Mouse (Mus musculus): Measurements from ENCODE around the gene Alkbh5. TPM values are rescaled to one million over a fixed set of nuclear protein-coding genes. Genes with fewer than 3 reads are reported as not detected.

Alkbh5 gene
- 10 to 100 TPM in 1 of 2 experiments, 1 to 10 TPM in 1; 3.2 to 18.2 TPM for polyA plus RNA-seq (2012; fragmentation: generic; extraction: Trizol)

DNA sequence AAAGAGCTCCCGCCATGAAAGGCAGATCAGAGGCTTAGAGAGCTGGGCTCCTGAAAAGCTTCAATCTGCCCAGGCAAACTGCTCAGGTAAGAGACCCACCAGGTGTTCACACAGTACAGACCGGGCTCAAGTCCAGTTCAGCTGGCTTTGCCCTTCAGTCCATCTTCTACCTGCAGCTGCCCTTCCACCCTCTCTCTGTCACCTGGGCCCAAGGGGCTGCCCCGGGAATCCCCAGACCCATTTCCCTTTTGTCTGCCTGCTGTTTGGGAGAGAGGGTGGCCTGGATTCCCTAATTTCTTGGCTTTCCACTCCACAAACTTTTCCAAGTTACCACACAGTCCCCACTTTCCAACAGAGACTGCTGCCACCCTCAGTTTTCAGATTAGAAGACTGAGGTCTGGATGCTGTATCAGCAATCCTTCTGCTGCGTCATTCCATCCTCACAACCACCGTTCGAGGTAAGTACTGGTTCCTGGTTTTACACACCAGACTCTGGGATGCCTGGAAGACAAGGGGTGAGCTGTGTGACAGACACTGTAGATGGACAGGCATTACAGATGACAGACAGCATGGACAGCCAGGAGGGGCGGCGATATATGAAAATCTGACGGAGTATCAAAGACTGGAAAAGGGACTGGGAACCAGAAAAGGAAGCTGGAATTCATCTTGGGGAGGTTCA is at the start of gene Alkbh5:
Alkbh5 (plus strand) TSS at position 202 of the 679 bp plus-strand sequence.

Other genes starting within 250 kb of the Alkbh5 start
- 10 to 100 TPM; 10.0 to 33.7 TPM for gene Tom1l2, start 183.5 kb upstream of the Alkbh5 start, polyA plus RNA-seq (2012; fragmentation: generic; extraction: Trizol)
- under 1 TPM; 0.01 to 0.30 TPM for gene Drc3, start 183.1 kb upstream of the Alkbh5 start, polyA plus RNA-seq (2012; fragmentation: generic; extraction: Trizol)
- gene Gid4, start 119.2 kb upstream of the Alkbh5 start, polyA plus RNA-seq (2012; fragmentation: generic; extraction: Trizol): 1 to 10 TPM; 3.2 to 7.8 TPM
- gene Atpaf2, start 117.9 kb upstream of the Alkbh5 start, polyA plus RNA-seq (2012; fragmentation: generic; extraction: Trizol): 10 to 100 TPM; 22.8 to 27.0 TPM
- 100 to 1,000 TPM in 1 of 2 experiments, 10 to 100 TPM in 1; 81.5 to 105 TPM for gene Drg2, start 81.8 kb upstream of the Alkbh5 start, polyA plus RNA-seq (2012; fragmentation: generic; extraction: Trizol)
- gene Myo15, start 67.0 kb upstream of the Alkbh5 start, polyA plus RNA-seq (2012; fragmentation: generic; extraction: Trizol): under 1 TPM in 1 of 2 experiments, not detected in 1; 0.05 TPM
- gene Llgl1, start 163.3 kb downstream of the Alkbh5 start, polyA plus RNA-seq (2012; fragmentation: generic; extraction: Trizol): 10 to 100 TPM; 17.3 to 50.5 TPM
- 100 to 1,000 TPM; 211 to 261 TPM for gene Flii, start 190.9 kb downstream of the Alkbh5 start, polyA plus RNA-seq (2012; fragmentation: generic; extraction: Trizol)
- gene Mief2, start 192.0 kb downstream of the Alkbh5 start, polyA plus RNA-seq (2012; fragmentation: generic; extraction: Trizol): 10 to 100 TPM in 1 of 2 experiments, 1 to 10 TPM in 1; 8.7 to 17.1 TPM
- 1 to 10 TPM; 3.2 to 6.6 TPM for gene Top3a, start 241.0 kb downstream of the Alkbh5 start, polyA plus RNA-seq (2012; fragmentation: generic; extraction: Trizol)
- gene Smcr8, start 241.1 kb downstream of the Alkbh5 start, polyA plus RNA-seq (2012; fragmentation: generic; extraction: Trizol): 1 to 10 TPM; 1.1 to 5.6 TPM